Mouse (Mus musculus): ENCODE data around the gene Ankrd11. TPM values are rescaled to one million over a fixed set of nuclear protein-coding genes. Genes with fewer than 3 reads are reported as not detected.

Ankrd11 gene
- total RNA-seq, 4 experiments from 2014 or later, result 149 to 174 (median 162) TPM

- DNase-seq (ENCODE audit: low spot score in 2 of 2), result no peak
These were observed 75.4 kb downstream of the Ankrd11 start for GRCm38 (mm10) chr8:122966638-122967037.

- no peak for DNase-seq (ENCODE audit: low spot score in 2 of 2)
These were observed 80.0 kb downstream of the Ankrd11 start for GRCm38 (mm10) chr8:122962046-122962445.

- no peak for DNase-seq (ENCODE audit: low spot score in 2 of 2)
These were observed 80.6 kb downstream of the Ankrd11 start for GRCm38 (mm10) chr8:122961458-122961857.

- DNase-seq (ENCODE audit: low spot score in 2 of 2), result no peak
These were observed 81.1 kb downstream of the Ankrd11 start for GRCm38 (mm10) chr8:122960932-122961331.

GRCm38 (mm10) chr8:122960323-122960722, 81.8 kb downstream of the Ankrd11 start:
- no peak for DNase-seq (ENCODE audit: low spot score in 2 of 2)

GRCm38 (mm10) chr8:122955997-122956396, 86.1 kb downstream of the Ankrd11 start:
- no peak for DNase-seq (ENCODE audit: low spot score in 2 of 2)

- DNase-seq (ENCODE audit: low spot score in 2 of 2), result no peak
These were observed 86.9 kb downstream of the Ankrd11 start for GRCm38 (mm10) chr8:122955195-122955594.

GRCm38 (mm10) chr8:122954090-122954799, 87.8 kb downstream of the Ankrd11 start:
- no peak for DNase-seq (ENCODE audit: low spot score in 2 of 2)

- DNase-seq (ENCODE audit: low spot score in 2 of 2), result no peak
These were observed 89.0 kb downstream of the Ankrd11 start for GRCm38 (mm10) chr8:122953028-122953427.

GRCm38 (mm10) chr8:122951456-122951855, 90.6 kb downstream of the Ankrd11 start:
- DNase-seq (ENCODE audit: low spot score in 2 of 2), result no peak

- DNase-seq (ENCODE audit: low spot score in 2 of 2), result no peak
These were observed 92.4 kb downstream of the Ankrd11 start for GRCm38 (mm10) chr8:122949701-122950100.

- DNase-seq (ENCODE audit: low spot score in 2 of 2), result no peak
These were observed 96.3 kb downstream of the Ankrd11 start for GRCm38 (mm10) chr8:122945775-122946174.

- no peak for DNase-seq (ENCODE audit: low spot score in 2 of 2)
These were observed 99.0 kb downstream of the Ankrd11 start for GRCm38 (mm10) chr8:122942803-122943713.

GRCm38 (mm10) chr8:122938591-122938990, 103.5 kb downstream of the Ankrd11 start:
- no peak for DNase-seq (ENCODE audit: low spot score in 2 of 2)

- no peak for DNase-seq (ENCODE audit: low spot score in 2 of 2)
These were observed 103.9 kb downstream of the Ankrd11 start for GRCm38 (mm10) chr8:122938170-122938569.

- DNase-seq (ENCODE audit: low spot score in 2 of 2), result no peak
These were observed 104.5 kb downstream of the Ankrd11 start for GRCm38 (mm10) chr8:122937545-122938053.

- DNase-seq (ENCODE audit: low spot score in 2 of 2), result no peak
These were observed 106.2 kb downstream of the Ankrd11 start for GRCm38 (mm10) chr8:122935912-122936311.

GRCm38 (mm10) chr8:122935118-122935517, 107.0 kb downstream of the Ankrd11 start:
- no peak for DNase-seq (ENCODE audit: low spot score in 2 of 2)

GRCm38 (mm10) chr8:122933973-122934372, 108.1 kb downstream of the Ankrd11 start:
- no peak for DNase-seq (ENCODE audit: low spot score in 2 of 2)

- no peak for DNase-seq (ENCODE audit: low spot score in 2 of 2)
These were observed 109.5 kb downstream of the Ankrd11 start for GRCm38 (mm10) chr8:122932561-122932959.

GRCm38 (mm10) chr8:122931834-122932560, 110.1 kb downstream of the Ankrd11 start:
- peak; percentile 87 to 89 for DNase-seq (ENCODE audit: low spot score in 2 of 2)

Measured in layer of hippocampus, adult 8-10 months (tissue).